Mouse (Mus musculus): ENCODE data around the gene Dusp13.

GRCm38 (mm10) chr14:21714486-21714885, 36.5 kb downstream of the Dusp13 start, which contains the start of gene Dupd1:
- TF ChIP-seq POLR2A (IDR thresholded peaks at IDR 0.05; ENCODE audit: low read depth, low read length) (no peak), CTCF (IDR thresholded peaks at IDR 0.05; ENCODE audit: borderline replicate concordance, insufficient read depth, low read length) (no peak)

Measured in embryonic fibroblast, embryonic 13.5 days (primary cell).